Mouse (Mus musculus) thymus, adult 2 months (tissue): ENCODE measurements around the gene Col23a1. TPM values are rescaled to one million over a fixed set of nuclear protein-coding genes. Genes with fewer than 3 reads are reported as not detected.

Source experiments
- DNase-seq: peaks from one replicate; pipeline ENCODE4 v3.0.0; 2021
- H3K27ac ChIP-seq: fragments of 200-500 bp; 2 replicates; pipeline ENCODE4 v1.5.1; 2012; ENCODE audit warnings: low read length, control low read depth; ENCODE audit not compliant: control insufficient read depth, insufficient read depth
- H3K27me3 ChIP-seq: fragments of 200-500 bp; 2 replicates; pipeline ENCODE4 v1.6.1; 2012; ENCODE audit warnings: mild to moderate bottlenecking, low read length, moderate library complexity, mixed read lengths; ENCODE audit not compliant: control insufficient read depth, insufficient read depth
- H3K36me3 ChIP-seq: fragments of 200-500 bp; 2 replicates; pipeline ENCODE4 v1.6.1; 2012; ENCODE audit warnings: mild to moderate bottlenecking, low read length, moderate library complexity; ENCODE audit not compliant: control insufficient read depth, insufficient read depth
- H3K4me1 ChIP-seq: fragments of 200-500 bp; replicated peaks from 2 replicates; pipeline ENCODE4 v1.6.1; 2012; ENCODE audit warnings: low read length; ENCODE audit not compliant: control insufficient read depth, insufficient read depth
- H3K4me3 ChIP-seq: fragments of 200-500 bp; 2 replicates; pipeline ENCODE4 v1.5.1; 2012; ENCODE audit warnings: mild to moderate bottlenecking, low read length, control low read depth, moderate library complexity; ENCODE audit not compliant: control insufficient read depth, insufficient read depth
- CTCF ChIP-seq: fragments of 200-500 bp; IDR thresholded peaks from 2 replicates; pipeline ENCODE4 v1.5.1; 2012; ENCODE audit warnings: mild to moderate bottlenecking, control low read depth, low read length, moderate library complexity, borderline replicate concordance; ENCODE audit not compliant: control insufficient read depth, poor library complexity, insufficient read depth; ENCODE audit errors: extremely low read depth
- POLR2A ChIP-seq: fragments of 200-500 bp; IDR thresholded peaks from 2 replicates; pipeline ENCODE4 v1.6.1; 2012; ENCODE audit warnings: mild to moderate bottlenecking, low read length, control low read depth, moderate library complexity; ENCODE audit not compliant: control insufficient read depth, poor library complexity, insufficient read depth; ENCODE audit errors: extremely low read depth
- WGBS: fragments of 180-500 bp; shearing (Covaris S2); methylation state at CpG from one replicate; pipeline ENCODE4 v1.1.7; 2018; 5-methylcytosine and 5-hydroxymethylcytosine counted together
- polyA plus RNA-seq: library from polyadenylated mRNA; depleted of rRNA; stranded (reverse); fragments of >200 nt; gene quantifications from 2 replicates; pipeline ENCODE4 v1.2.3, GENCODE M21; 2012

Col23a1 gene
- polyA plus RNA-seq, 1 experiment, result 1.2 TPM

DNA sequence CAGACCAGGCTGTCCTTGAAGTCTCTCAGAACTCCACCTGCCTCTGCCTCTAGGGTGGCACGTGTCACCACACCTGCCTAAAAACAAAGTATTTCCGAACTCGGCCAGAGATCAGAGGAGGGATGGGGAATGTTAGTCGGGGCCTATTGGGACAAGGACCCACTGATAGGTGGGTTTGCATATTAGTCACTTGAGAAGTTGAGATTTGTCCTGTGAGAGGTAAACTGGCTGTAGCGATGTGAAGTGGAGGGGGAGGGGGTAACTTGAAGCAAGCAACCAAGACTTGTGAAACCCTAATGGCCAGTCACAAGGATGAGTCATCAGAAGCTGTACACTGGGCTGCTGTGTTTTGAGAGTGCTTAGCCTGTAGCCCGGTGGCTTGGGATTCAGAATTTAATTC lies 25.4 kb upstream of the Col23a1 start:
- WGBS, result 5% methylated on average over 6 of the region's 6 CpGs
- Histone ChIP-seq H3K4me3 (peak overlapping the region; percentile 20), H3K4me1 (peaks cover 5% of the 10 kb centered on the region), H3K27me3 (no peaks in the 10 kb centered on the region), H3K36me3 (peaks cover 8% of the 10 kb centered on the region; the same call in 1 of the 2 replicates), H3K27ac (no peak overlapping the region)
- peak; percentile 30 for DNase-seq
- TF ChIP-seq POLR2A, result no peak
- TF ChIP-seq CTCF, result no peak

DNA sequence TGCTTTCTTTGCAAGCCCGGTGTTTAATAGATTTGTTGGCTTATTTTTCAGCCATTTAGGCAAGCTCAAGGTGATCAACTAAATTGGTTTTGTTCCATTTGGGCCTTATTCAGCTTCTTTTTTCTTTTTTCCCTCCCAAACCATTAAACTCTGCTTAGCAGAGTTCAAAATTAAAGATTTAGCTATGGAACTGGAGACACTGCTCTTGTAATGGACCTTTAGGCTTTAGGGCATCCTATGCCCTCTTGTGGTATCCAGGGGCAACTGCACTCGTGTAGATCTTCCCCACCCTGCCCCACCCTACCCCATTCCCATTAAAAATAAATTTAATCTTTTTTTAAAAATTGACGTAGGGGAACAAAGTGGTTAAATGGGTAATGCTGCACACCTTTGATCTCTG lies 24.4 kb upstream of the Col23a1 start:
- Histone ChIP-seq H3K27me3 (no peaks in the 10 kb centered on the region), H3K27ac (no peak overlapping the region), H3K4me1 (peaks cover 5% of the 10 kb centered on the region), H3K4me3 (no peak overlapping the region), H3K36me3 (peaks cover 14% of the 10 kb centered on the region; the same call in 1 of the 2 replicates)
- peak; percentile 19 for DNase-seq
- 50% methylated on average over 3 of the region's 3 CpGs for WGBS
- TF ChIP-seq POLR2A (no peak), CTCF (no peak)

DNA sequence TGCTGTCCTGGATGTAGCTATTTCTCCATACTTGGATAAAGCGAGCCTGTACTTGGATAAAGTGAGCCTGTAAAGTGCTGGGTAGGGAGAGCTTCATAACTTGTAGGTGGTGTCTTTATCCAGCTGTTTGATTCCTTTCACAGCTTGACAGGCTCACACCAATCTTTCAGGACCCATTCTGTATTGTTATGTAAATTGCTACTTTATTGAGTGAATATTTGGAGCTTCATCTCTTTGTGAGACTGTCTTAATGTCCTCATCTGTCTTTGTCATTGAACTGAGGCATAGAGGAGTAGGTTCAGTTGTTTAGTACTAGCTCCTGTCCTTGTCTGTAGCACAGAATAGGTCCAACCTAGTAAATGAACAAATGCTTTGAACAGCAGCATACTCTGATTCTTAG lies 15.3 kb upstream of the Col23a1 start:
- no peak for TF ChIP-seq CTCF
- TF ChIP-seq POLR2A, result no peak
- H3K27ac ChIP-seq, result no peak overlapping the region
- peaks cover 91% of the 10 kb centered on the region for H3K36me3 ChIP-seq
- no peaks in the 10 kb centered on the region for H3K27me3 ChIP-seq
- H3K4me3 ChIP-seq, result no peak overlapping the region
- WGBS, result 100% methylated on average over 1 of the region's 1 CpGs
- no peak for DNase-seq
- no peaks in the 10 kb centered on the region for H3K4me1 ChIP-seq

DNA sequence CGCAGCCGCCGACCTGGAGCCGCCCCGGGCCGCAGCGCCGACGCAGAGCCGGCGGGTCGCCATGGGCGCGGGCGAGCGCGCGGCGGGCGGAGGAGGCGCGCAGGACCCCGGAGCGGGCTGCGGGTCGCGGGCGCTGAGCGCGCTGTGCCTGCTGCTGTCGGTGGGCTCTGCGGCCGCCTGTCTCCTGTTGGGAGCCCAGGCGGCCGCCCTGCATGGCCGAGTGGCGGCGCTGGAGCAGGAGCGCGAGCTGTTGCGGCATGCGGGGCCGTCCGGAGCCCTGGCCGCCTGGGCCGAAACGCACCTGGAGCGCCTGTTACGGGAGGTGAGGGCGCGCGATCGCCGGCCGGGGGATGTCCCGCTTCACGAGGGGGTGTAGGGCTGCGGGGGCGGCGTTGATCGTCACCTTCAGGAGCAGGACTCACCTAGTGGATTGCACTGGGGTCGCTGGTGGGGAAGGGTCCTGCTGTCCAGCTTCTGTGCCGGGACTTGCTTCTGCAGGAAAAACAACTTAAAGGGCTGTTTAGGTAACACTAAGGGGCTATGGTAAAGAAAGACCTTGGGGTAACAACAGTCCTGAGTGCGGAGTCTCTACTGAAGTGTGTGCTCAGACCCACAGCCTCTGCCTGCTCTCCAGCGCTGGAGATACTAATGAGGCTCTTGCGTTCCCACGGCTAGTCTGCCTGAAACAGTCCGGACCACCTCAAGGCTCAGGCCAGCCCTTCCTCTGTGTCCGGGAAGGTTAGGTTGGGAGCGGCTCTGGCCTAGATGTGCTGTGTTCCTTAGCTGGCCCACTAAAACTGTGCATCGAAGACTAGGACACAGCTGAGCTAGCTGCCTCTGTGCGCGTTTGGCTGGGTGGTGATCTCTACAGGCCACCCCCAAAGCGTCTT lies 591 bp downstream of the Col23a1 start:
- no peak for TF ChIP-seq POLR2A
- no peak for TF ChIP-seq CTCF
- H3K27me3 ChIP-seq, result peaks cover 9% of the 10 kb centered on the region
- peaks cover 5% of the 10 kb centered on the region; the same call in 1 of the 2 replicates for H3K4me1 ChIP-seq
- H3K36me3 ChIP-seq, result no peaks in the 10 kb centered on the region
- 6% methylated on average over 74 of the region's 74 CpGs for WGBS
- peak overlapping the region; percentile 38 for H3K4me3 ChIP-seq
- H3K27ac ChIP-seq, result no peak overlapping the region
- DNase-seq, result no peak

DNA sequence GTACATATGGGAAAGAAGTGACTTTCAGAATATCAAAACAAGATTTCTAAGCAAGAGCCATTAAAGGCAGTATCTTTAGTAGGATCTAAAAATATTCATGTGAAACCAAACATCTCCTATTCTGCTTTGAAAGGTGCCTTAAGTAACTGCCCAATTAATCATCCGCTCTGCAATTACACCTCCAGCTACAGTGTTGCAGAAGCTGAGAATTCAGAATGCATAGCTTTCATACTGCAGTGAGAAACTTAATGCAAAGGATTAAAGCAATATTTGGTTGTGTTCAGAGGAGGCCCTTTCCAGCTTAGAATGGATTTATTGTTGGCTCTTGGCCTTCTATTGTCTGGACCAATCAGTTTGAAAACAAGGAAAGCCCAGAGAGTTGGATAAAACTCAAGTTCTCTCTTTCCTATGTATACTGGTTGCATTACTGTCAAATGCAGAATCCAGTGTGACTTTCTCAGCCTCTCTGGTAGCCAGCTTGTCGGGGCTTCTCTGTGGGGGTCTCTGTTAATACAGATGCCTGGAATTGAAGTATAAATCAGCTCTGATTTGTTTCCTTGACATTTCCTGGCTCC lies 4.3 kb downstream of the Col23a1 start:
- peaks cover 5% of the 10 kb centered on the region; the same call in 1 of the 2 replicates for H3K4me1 ChIP-seq
- no peak overlapping the region for H3K27ac ChIP-seq
- DNase-seq, result no peak
- 64% methylated on average over 2 of the region's 2 CpGs for WGBS
- no peak for TF ChIP-seq CTCF
- no peak for TF ChIP-seq POLR2A
- H3K4me3 ChIP-seq, result no peak overlapping the region
- peaks cover 9% of the 10 kb centered on the region for H3K27me3 ChIP-seq
- H3K36me3 ChIP-seq, result no peaks in the 10 kb centered on the region

DNA sequence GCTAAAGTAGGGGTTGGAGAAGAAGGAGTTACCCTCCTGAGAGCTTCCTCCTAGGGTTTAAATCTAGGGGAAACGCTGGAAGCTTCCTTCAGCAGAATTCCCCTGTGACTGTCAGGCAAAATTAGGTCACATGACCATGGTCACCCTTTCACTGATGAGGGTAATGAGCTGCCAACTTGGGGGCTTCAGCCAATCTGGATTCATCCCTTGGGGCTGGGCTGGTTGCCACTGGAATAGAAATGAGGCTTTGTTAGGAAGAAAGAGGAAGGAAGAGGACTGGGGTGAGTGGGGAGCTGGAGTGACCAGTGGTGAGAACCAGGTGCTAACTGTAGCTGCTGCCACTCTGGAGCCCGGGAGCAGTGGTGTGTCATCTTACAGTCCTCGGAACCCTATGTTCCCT lies 6.0 kb downstream of the Col23a1 start:
- no peaks in the 10 kb centered on the region for H3K4me1 ChIP-seq
- no peaks in the 10 kb centered on the region for H3K36me3 ChIP-seq
- no peak overlapping the region for H3K4me3 ChIP-seq
- H3K27me3 ChIP-seq, result peaks cover 5% of the 10 kb centered on the region; the same call in 1 of the 2 replicates
- no peak for DNase-seq
- TF ChIP-seq CTCF, result no peak
- TF ChIP-seq POLR2A, result no peak
- H3K27ac ChIP-seq, result no peak overlapping the region
- WGBS, result 83% methylated on average over 3 of the region's 3 CpGs
